ENCODE assay signal across 10 mouse cellular contexts in the genomic region with DNA sequence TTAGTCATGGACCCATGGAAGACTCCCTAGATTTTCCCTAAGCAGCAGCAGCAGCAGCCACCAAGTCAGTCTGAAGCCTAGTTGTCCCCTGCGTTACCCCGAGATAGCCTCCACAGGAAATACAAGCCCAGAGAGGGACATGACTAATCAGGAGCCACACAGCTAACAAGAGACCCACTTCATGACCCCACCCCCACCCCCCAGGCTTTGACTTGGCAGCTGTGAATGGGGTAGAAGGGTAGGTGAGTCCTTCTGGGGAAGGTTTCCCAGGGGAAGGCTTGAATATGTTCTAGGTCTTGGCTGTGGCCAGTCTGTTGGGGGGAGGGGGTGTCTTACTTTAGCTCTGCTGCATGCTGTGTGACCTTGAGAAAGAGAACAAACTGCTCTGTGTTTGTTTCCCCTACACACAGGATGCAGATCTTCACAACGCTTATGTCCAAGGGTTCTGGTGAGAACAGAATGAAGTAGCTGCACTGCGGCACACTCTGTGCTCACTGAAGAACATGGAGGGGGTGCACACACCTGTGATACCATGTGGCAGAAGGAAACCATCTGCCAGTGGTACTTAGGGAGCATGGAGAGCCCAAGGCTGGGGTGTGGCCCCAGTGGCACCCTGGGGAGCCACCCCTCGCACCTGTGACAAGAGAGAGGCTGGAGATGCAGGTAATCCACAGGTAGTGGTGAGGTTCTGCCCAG.
DNase-seq lines count a peak whose midpoint lies in the region; ATAC-seq and TF ChIP-seq lines count a peak whose summit lies in the region.
"Had no signal": no experiment of that assay in that cellular context is flagged by ENCODE, and none has a peak within 500 bp of the region (broad histone marks: within the 10 kb centered on the region; RNA-seq: fewer than 3 reads in every experiment).

No protein-coding gene starts in this region.

- no peak for ATAC-seq in forebrain, embryonic 12.5 days (ENCODE audit: low FRiP score)
- no peak for ATAC-seq in forebrain, embryonic 15.5 days (replicated peaks)
- no peak for ATAC-seq in liver, embryonic 11.5 days (replicated peaks; ENCODE audit: low FRiP score)

- H3K4me2 ChIP-seq in forebrain, embryonic 12.5 days = 0 out of 2 replicates have a peak overlapping the region, but pooled peaks have one; percentile 41
- no peak overlapping the region for H3K4me2 ChIP-seq in forebrain, embryonic 15.5 days (replicated peaks)
- H3K4me2 ChIP-seq in liver, embryonic 11.5 days = no peak overlapping the region

- H3K27me3 ChIP-seq in forebrain, embryonic 12.5 days = no peaks in the 10 kb centered on the region
- H3K27me3 ChIP-seq in forebrain, embryonic 15.5 days = no peaks in the 10 kb centered on the region
- H3K27me3 ChIP-seq in liver, embryonic 11.5 days (replicated peaks; ENCODE audit: control insufficient read depth, insufficient read depth, low read length) = no peaks in the 10 kb centered on the region
- H3K27me3 ChIP-seq in cerebellum, adult 2 months (ENCODE audit: control insufficient read depth, insufficient read depth, low read length) = peaks cover 4% of the 10 kb centered on the region; the same call in 1 of the 2 replicates

- H3K4me3 ChIP-seq in forebrain, embryonic 12.5 days (replicated peaks) = no peak overlapping the region
- H3K4me3 ChIP-seq in forebrain, embryonic 15.5 days = no peak overlapping the region
- H3K4me3 ChIP-seq in liver, embryonic 11.5 days (ENCODE audit: low read depth, low read length) = no peak overlapping the region
- no peak overlapping the region for H3K4me3 ChIP-seq in cerebellum, adult 2 months (replicated peaks; ENCODE audit: insufficient read depth, low read depth, low read length)

- no peaks in the 10 kb centered on the region for H3K36me3 ChIP-seq in forebrain, embryonic 12.5 days (replicated peaks)
- H3K36me3 ChIP-seq in forebrain, embryonic 15.5 days = no peaks in the 10 kb centered on the region
- no peaks in the 10 kb centered on the region for H3K36me3 ChIP-seq in liver, embryonic 11.5 days (ENCODE audit: control insufficient read depth, insufficient read depth, low read length)

- 70% methylated on average over 5 of the region's 5 CpGs for WGBS in forebrain, embryonic 12.5 days
- WGBS in forebrain, embryonic 15.5 days = 71% methylated on average over 5 of the region's 5 CpGs
- 37% methylated on average over 5 of the region's 5 CpGs for WGBS in liver, embryonic 11.5 days
- WGBS in cerebellum, adult 2 months = 63% methylated on average over 5 of the region's 5 CpGs

- DNase-seq in liver, embryonic 11.5 days (ENCODE audit: low spot score) = no peak
- no peak for DNase-seq in liver
- peak; percentile 32 for DNase-seq in ZHBTc4 (ENCODE audit: low read depth, low spot score)
- peak; percentile 61 to 74 for DNase-seq in thymus, adult 18-20 months
- no peak for DNase-seq in MN1 (ENCODE audit: low spot score)
- no peak for DNase-seq in cerebellum, adult 2 months
- DNase-seq: adrenal gland, adult 8-10 months; right cerebral cortex, postnatal 25 days had no signal

- H3K4me1 ChIP-seq in forebrain, embryonic 12.5 days = peaks cover 88% of the 10 kb centered on the region
- peaks cover 67% of the 10 kb centered on the region for H3K4me1 ChIP-seq in forebrain, embryonic 15.5 days
- H3K4me1 ChIP-seq in liver, embryonic 11.5 days (replicated peaks; ENCODE audit: control insufficient read depth, insufficient read depth, low read length) = peaks cover 37% of the 10 kb centered on the region
- no peaks in the 10 kb centered on the region; the same call in 1 of the 2 replicates for H3K4me1 ChIP-seq in cerebellum, adult 2 months (ENCODE audit: control insufficient read depth, insufficient read depth, low read length)

- TF ChIP-seq POLR2A in cerebellum, adult 2 months (IDR thresholded peaks at IDR 0.05; ENCODE audit: borderline replicate concordance, insufficient read depth, low read length) = no peak

- TF ChIP-seq CTCF in cerebellum, adult 2 months (IDR thresholded peaks at IDR 0.05; ENCODE audit: borderline replicate concordance, insufficient read depth, low read depth, low read length) = no peak

- no peaks in the 10 kb centered on the region for H3K9me3 ChIP-seq in forebrain, embryonic 12.5 days
- no peaks in the 10 kb centered on the region for H3K9me3 ChIP-seq in forebrain, embryonic 15.5 days
- H3K9me3 ChIP-seq in liver, embryonic 11.5 days (ENCODE audit: control insufficient read depth, low read length) = no peaks in the 10 kb centered on the region

- no peak overlapping the region for H3K9ac ChIP-seq in forebrain, embryonic 12.5 days
- H3K9ac ChIP-seq in forebrain, embryonic 15.5 days (replicated peaks) = no peak overlapping the region
- H3K9ac ChIP-seq in liver, embryonic 11.5 days (ENCODE audit: low read depth, low read length) = no peak overlapping the region

- peak overlapping the region; percentile 79 for H3K27ac ChIP-seq in forebrain, embryonic 12.5 days
- H3K27ac ChIP-seq in forebrain, embryonic 15.5 days (replicated peaks) = no peak overlapping the region
- peak overlapping the region; percentile 19; the same call in 1 of the 2 replicates for H3K27ac ChIP-seq in liver, embryonic 11.5 days (ENCODE audit: low read depth, low read length)
- H3K27ac ChIP-seq in cerebellum, adult 2 months (ENCODE audit: insufficient read depth, low read length) = no peak overlapping the region

Comparison
In these comparisons a context has a peak if more than half of its experiments do, and no peak if none do; other contexts are left out.
1. H3K27ac ChIP-seq: peak in forebrain, embryonic 12.5 days (single experiment) and liver, embryonic 11.5 days (single experiment); none in forebrain, embryonic 15.5 days (single experiment) and cerebellum, adult 2 months (single experiment).
2. DNase-seq: peak in ZHBTc4 (single experiment) and thymus, adult 18-20 months (2 of 2); none in liver, embryonic 11.5 days (single experiment), liver (single experiment), MN1 (single experiment) and cerebellum, adult 2 months (0 of 2).